Mouse (Mus musculus): ENCODE measurements at regions not wholly inside any gene's neighbourhood (a gene's known extent, or its start where the extent isn't known, plus 50 kb on each side); places are given as distances from the start of the nearest gene placed in this dataset.

DNA sequence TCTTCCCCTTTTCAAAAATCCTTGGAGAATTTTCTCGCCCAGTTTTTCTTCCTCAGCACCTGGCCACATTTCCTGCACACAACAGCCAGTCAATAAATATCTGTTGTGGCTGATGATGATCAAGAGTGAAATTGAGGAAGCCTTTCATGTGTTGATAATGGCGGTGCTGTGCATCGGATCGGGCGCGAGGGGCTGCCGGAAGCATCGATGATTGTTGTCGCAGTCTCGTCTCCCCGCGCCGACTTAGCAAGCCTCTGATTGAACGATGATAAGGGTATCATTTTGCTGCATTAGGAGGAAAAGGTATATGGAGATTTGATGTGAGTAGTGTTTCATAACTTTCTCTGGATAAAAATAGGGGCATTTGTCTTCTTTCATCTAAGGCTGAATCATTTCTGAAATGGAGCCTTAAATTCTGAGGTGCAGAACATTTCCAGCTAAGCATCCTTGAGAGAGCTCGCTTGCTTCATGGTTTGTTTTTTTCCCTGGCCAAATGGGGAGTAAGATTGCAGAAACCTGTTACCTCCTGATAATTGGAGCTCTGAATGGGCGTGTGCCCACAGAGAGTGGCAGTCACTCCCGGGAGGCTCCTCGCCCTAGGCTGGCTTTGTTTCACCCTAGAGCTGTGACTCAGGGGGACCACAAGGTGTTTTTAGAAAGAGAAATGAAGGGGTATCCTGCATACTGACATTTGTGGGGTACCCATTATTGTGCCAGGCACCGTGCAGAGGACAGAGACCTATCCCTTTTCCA, 94.8 kb upstream of the Podxl start:
- CTCF ChIA-PET = no interaction called here

DNA sequence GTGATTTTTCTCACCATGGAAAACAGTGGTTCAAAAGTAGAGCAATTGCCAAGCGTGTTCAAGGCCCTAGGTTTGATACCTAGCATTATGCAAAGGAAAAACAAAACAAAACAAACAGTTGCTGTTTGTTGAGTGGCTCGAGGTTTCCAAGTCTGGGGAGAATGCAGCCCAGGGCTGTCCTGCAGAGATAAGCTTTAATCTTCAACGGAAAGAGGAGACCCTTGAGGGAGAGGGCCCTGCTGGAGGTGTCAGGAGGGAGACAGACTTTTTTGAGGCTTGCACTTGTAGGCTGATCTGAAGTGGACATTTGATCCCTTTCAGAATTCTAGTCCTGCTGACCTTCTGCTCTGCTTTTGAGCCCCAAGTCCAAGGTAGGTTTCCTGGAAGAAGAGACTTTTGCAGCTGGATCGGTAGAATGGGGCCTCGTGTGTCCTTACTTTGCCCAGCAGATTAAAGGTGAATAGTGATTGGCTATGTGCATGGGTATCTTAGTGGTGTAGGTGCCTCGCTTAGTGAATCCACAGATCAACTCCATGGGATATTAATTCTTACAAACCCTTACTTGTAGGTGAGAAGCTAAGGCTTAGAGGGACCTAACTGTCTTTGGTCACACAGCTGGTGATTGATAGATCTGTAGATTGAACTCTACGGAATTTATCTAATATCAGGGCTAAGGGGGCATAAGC, 87.2 kb upstream of the Podxl start:
- CTCF ChIA-PET = no interaction called here

DNA sequence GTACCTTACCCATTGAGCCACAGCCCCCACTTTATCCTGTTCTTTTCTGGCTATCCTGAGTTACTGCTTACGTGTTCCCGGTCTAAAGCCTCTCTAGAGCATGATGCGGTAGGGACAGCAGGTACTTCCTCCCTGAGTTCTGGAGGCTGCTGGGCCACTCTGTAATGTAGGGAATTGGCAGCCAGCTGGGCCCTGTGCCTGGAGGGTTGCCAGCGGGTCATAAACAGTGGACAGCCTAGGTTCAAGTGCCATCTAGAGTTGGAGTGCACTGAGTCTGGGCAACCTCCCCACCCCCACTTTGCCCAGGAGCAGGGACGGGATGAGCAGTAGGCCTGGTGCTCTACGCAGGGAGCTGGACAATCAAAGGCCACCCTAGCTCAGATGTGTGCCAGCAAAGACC, 81.5 kb upstream of the Podxl start:
- CTCF ChIA-PET = no interaction called here

DNA sequence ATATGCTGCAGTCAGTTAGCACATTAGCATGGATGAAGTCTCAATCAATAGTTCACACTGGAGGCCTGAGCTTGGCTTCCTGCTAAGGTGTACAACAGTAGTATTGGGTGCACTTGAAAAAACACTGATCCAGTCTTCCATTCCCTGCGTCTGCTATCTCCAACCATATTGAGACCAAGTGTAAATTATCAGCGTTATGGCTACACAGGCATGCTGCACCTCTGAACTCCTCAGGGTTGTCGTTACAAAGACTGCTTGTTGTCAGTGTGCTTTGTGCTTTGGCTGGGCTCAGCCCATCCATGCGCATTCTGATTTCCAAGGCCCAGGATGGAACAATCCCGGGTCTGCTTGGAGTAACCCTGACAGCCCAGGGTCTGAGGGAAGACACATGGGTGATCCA, 80.7 kb upstream of the Podxl start:
- CTCF ChIA-PET = no interaction called here

DNA sequence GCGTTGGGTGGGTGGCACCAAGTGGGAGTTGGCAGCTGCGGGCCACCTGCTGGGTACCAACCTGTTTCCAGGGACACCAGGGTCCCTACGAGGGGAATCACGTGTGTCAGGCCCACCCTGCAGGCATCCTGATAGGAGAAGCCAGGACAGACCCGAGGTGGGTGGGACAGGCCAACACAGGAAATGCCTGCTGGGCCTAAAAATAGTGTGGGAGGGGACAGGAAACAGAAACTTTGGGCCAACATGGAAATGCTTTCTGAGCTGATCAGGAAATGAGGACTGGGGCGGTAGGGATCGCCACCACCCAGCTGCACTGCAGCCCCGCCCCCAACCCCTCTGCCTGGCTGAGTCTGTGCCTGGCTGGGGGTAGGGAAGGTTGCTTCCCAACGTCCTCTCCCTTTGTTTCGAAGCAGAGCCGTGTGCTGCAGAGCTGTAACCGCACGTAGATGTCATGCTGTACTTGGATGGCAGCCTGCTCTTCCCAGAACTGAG, 78.7 kb upstream of the Podxl start:
- CTCF ChIA-PET = no interaction called here

DNA sequence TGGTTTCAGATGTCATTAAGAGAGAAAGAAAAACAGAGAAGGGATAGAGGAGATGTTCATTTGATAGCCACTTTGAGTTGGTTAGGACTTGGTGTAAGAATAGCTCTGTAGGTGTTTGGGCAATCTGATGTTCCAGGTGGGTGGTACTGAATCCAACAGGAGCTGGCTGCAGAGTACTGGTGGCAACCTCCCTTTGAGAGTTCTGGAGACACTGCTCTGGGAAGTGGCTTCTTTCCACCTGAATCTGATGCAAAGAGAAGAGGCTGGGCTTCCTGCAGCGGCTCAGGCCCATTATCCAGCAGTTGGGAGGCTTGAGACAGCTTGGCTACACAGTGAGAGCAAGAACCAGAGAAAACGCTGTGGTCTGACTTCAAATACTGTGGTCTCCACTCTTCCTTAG, 77.0 kb upstream of the Podxl start:
- CTCF ChIA-PET = no interaction called here

- CTCF ChIA-PET = interaction anchor here (0.7 kb wide), 1 partner anchor 451 kb away, joined by 3 read pairs; no protein-coding TSS in a partner anchor
Observed at GRCm38 (mm10) chr6:31639460-31639859, 75.7 kb upstream of the Podxl start.

DNA sequence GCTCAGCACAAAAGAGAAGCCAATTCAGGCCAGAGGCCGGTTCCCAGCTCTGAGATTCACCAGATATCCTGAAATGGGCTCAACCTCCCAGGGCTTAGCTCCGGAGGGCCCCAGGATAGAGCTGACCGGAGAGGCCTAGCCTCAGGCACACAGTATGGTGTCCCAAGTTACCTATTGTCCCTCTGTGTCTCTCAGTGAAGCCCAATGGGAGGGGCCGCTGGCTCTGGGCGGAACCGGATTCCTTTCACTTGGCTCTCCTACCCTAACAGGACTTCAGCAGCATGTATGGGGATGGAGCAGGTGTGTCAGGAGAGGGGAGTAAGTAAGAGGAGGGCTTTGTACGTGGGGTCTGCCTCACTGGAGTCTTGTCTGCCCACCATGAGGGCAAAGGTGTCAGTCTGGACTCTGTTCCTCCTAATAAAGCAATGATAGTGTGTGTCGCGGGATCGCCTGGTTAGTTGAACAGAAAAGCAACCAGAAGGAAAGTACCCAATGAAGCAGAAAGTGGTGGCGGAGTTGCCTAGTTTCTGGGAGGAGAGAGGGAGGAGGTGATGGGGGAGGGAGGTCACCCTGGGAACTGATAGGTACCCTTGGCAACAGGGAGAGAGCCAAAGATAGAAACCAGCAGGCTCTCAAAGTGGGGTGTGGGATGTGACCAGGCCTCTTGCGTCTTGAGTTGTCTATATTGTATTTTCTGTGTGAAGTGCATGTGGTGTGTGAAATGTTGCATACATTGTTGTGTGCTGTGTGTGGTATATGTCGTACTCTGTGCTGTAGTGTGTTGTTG, 74.8 kb upstream of the Podxl start:
- CTCF ChIA-PET = interaction anchor here (0.7 kb wide), 1 partner anchor 451 kb away, joined by 3 read pairs; no protein-coding TSS in a partner anchor

DNA sequence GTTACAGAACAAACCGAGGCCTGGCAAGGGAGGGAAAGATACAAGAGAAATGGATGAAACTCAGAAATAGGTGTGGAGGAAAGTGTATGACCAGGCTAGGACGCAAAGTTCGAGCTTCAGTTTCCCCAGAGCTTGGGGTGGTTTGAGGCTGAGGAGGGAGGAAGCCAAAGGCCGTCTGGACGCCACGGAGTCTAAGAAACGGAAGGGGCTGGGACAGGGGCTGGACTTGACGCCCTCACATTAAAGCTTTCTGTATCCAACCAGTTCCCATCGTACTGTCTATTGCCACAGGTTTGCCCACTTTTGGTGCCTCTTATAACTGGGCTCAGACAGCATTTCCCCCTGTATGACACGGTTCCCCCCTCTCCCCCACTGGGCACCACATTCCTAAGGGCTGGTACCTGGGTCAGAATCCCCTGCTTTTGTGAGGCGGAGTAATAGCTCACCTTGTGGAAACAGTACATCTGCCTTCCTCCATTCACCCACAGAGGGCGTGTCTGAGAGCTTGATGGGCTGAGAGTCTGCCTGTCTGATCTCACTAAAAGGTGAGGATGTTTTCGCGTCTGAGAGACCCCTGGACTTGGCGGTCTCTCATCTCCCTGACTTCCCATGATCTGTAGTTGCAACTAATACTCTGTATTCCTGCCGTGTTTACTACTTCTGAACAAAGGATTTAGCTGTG, 73.7 kb upstream of the Podxl start:
- CTCF ChIA-PET = interaction anchor here (0.5 kb wide), 1 partner anchor 1914 kb away, joined by 3 read pairs; no protein-coding TSS in a partner anchor

DNA sequence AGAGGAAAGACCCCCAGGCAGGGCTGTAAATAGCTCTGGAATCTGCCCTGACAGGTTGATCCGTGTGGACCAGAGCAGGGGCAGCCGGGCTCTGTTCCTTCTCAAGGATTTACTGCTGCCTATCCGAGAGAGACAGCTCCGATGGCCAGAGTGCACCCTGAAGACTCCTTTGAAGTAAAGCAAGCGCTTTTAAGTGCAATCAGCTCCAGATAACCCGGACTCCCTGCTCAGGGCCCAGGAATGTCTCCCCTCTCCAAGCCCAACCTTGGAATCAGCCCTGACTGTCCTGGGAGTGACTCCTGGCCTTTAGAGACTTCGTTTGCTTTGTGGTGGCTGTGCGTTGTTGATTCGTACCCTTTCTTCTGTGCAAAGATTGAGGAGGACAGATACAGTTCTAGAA, 73.2 kb upstream of the Podxl start:
- CTCF ChIA-PET = no interaction called here

GRCm38 (mm10) chr6:31632485-31632884, 68.7 kb upstream of the Podxl start:
- CTCF ChIA-PET = no interaction called here

DNA sequence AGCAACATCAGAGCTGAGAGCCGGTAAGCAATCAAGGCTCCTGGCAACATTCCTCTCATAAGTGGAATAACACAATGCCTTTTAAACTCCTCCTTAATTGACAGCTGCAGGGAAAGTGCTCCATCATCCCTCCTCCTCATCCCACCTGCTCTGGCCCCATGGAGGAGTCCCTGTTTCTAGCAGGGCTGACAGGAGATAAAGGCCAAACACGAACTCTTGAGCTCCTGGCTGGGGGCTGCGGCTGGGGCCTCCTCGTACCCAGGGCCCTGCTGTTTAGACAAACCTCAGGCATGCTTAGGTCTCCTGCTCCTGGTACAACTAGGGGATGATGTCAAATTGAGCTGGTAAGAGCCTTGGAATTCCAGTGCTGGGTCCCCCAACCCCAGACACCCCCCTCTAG, 66.2 kb upstream of the Podxl start:
- CTCF ChIA-PET = no interaction called here

GRCm38 (mm10) chr6:31627912-31628311, 64.1 kb upstream of the Podxl start:
- CTCF ChIA-PET = no interaction called here

DNA sequence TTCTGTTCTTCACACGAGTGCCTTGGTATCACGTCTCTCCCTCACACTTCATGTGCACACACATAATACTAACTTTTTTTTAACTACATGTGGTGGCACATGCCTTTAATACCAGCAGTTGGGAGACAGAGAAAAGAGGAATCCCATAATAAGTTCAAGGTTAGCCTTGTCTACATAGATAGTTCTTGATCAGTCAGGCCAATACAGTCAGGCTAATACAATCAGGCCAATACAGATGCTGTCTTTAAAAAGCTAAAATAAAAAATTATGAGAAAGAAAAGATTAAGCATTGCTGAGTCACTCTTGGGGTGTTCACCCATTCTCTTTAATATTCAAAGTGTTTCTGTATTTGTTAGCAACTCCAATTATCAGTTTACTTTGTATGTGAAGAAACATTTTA, 61.3 kb upstream of the Podxl start:
- CTCF ChIA-PET = no interaction called here

- CTCF ChIA-PET = no interaction called here
Observed at GRCm38 (mm10) chr6:31624374-31624773, 60.6 kb upstream of the Podxl start.

DNA sequence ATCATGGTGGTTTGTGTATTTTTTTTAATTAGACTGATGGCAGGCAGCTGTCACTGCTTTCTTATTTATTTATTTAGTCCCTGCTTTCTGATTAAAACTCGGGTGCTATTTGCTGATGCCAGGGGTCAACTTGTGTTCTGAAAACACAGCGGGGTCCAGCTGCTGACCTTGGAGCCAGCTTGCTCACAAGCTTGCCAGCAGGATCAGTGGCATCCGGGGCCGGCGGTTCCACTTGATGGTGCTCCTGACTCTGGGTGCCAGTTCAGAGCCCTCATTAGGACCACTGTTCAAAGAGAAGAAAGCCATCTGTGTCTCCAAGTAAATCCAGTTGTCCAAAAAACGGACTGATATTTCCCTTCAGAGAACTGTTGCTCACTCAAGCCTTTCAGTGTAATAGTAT, 57.2 kb upstream of the Podxl start:
- CTCF ChIA-PET = no interaction called here

DNA sequence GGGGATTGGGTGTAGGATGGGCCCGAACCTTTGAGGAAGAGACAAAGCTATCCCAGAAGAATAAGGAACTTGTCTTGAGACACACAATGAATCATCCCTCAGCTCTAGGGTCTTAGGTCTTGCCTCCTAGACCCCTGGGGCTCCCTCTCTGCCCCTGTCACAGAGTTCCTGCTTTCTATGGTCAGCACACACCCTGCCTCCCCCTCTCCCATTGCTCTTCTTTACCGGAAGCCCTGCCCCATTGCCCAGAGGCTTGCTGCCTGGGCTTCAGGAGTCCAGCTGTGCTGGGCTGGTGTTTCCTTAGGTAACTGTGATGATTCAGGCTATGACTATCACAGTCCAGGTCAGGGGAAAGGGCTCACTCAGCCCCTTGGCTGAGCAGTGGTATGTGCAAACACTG, 55.1 kb upstream of the Podxl start:
- CTCF ChIA-PET = no interaction called here

DNA sequence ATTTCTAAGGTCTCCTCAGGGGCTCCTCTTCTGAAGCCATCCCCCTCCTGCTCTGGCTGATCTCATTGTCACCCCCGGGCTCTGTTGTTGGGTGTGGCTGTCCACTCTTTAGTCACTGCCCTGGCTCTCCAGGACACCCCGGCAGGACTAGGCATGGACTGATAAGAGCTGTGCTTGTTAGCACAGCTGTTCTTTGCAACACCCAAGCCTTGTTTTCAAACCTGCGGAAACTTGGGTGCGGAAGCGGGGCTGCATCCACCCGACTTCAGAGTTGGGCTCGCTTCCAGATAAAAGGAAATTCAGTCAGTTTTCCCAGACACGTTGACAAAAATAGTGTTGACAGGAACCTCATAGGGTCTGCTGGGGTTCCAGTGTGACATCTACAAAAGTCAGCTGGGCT, 53.6 kb upstream of the Podxl start:
- CTCF ChIA-PET = no interaction called here

- CTCF ChIA-PET = no interaction called here
Observed at GRCm38 (mm10) chr6:31615426-31615970, 51.7 kb upstream of the Podxl start.

DNA sequence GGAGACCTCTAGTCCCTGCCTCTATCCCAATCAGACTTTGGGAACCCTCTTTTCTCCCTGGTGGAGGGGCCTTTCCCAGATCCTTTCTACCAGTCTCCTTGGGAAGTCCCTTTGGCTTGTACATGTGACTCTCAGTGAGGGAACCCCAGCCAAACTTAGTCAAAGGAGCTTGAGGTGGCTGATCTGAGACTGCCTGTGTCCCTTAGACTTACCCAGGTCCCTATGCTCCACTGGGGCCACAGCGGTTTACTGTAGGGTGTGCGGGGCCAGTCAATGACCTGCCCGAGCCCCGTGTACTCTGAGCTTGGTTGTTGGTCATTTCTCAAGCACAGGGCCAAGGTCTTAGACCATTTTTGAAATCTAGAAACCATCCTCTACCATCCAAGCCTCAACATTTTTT, 50.8 kb upstream of the Podxl start:
- CTCF ChIA-PET = no interaction called here

DNA sequence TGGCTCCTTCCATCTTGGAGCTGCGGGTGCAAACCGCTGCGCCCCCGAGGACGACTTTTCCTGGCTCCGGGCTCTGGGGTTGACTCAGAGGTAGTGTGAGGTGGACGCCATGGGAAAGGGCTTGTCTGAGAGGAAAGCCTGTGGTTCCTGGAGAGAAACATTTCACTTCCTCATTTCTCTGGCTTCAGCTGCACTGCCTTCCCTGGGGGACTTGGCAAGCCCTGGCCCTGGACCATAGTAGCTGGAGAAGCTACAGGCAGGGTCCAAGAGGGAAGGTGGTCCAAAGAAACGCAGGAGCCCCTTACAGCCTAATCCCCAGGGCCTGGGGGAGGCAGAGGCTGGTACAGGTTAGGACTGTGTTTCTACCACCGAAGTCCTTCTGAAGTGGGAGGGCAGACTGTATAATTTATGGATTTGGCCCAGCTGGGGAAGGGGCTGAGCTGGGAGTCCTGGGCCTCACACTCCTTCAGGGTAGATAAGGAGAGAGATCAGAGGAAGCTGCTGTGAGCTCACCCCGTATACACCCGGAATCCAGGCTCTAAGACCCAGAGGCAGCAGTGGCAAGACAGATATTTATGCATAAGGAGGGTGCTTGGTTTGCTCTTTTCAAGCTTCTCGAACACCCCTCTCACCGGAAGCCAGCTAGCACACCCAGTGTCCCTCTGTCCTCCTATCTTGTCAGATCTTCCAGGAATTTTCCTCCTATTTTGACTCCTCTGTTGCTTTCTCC, 50.0 kb upstream of the Podxl start:
- CTCF ChIA-PET = no interaction called here
